Mouse (Mus musculus) heart, embryonic 14.5 days (tissue): ENCODE data around the gene Gga2. TPM values are rescaled to one million over a fixed set of nuclear protein-coding genes. Genes with fewer than 3 reads are reported as not detected.

Source experiments
- ATAC-seq: fragments of 200-750 bp; cut with Nextera tagmentation; 2 replicates; pipeline ENCODE4 v1.8.0; 2017; ENCODE audit warnings: low read depth, moderate TSS enrichment; ENCODE audit not compliant: insufficient number of reproducible peaks, insufficient read depth, low FRiP score
- H3K27ac ChIP-seq, 2 experiments: fragments of 200-500 bp in 1 of 2; fragments of 300-500 bp in 1 of 2; sonication (generic) in 1 of 2; replicated peaks in 1 of 2; 2 replicates each; pipeline ENCODE4 v1.5.1; 2012 to 2014; ENCODE audit warnings: low read depth in 2 of 2, low read length in 2 of 2, control low read depth in 1 of 2, mild to moderate bottlenecking in 1 of 2, mixed read lengths in 1 of 2; ENCODE audit not compliant: control insufficient read depth in 1 of 2, insufficient read depth in 1 of 2
- H3K27me3 ChIP-seq: fragments of 300-500 bp; sonication (generic); 2 replicates; pipeline ENCODE4 v1.6.1; 2014; ENCODE audit warnings: mild to moderate bottlenecking, low read length, control low read depth; ENCODE audit not compliant: control insufficient read depth, insufficient read depth
- H3K36me3 ChIP-seq: fragments of 300-500 bp; sonication (generic); 2 replicates; pipeline ENCODE4 v1.6.1; 2014; ENCODE audit warnings: mild to moderate bottlenecking, control low read depth, low read length, mixed read lengths; ENCODE audit not compliant: control insufficient read depth, insufficient read depth
- H3K4me1 ChIP-seq, 2 experiments: fragments of 200-500 bp in 1 of 2; fragments of 300-500 bp in 1 of 2; sonication (generic) in 1 of 2; 2 replicates each; pipeline ENCODE4 v1.6.1; 2012 to 2014; ENCODE audit warnings: low read length in 2 of 2, control low read depth in 1 of 2, mixed read lengths in 1 of 2; ENCODE audit not compliant: control insufficient read depth in 2 of 2, insufficient read depth in 2 of 2
- H3K4me2 ChIP-seq: fragments of 300-500 bp; sonication (generic); 2 replicates; pipeline ENCODE4 v1.6.1; 2014; ENCODE audit warnings: mild to moderate bottlenecking, low read length
- H3K4me3 ChIP-seq, 2 experiments: fragments of 200-500 bp in 1 of 2; fragments of 300-500 bp in 1 of 2; sonication (generic) in 1 of 2; 2 replicates each; pipeline ENCODE4 v1.5.1; 2012 to 2014; ENCODE audit warnings: low read length in 2 of 2, mild to moderate bottlenecking in 2 of 2, control low read depth in 1 of 2, low read depth in 1 of 2, moderate library complexity in 1 of 2; ENCODE audit not compliant: control insufficient read depth in 1 of 2, insufficient read depth in 1 of 2
- H3K9ac ChIP-seq: fragments of 300-500 bp; sonication (generic); 2 replicates; pipeline ENCODE4 v1.6.1; 2014; ENCODE audit warnings: mild to moderate bottlenecking, low read length
- H3K9me3 ChIP-seq: fragments of 300-500 bp; sonication (generic); 2 replicates; pipeline ENCODE4 v1.6.1; 2016; ENCODE audit warnings: low read length, control low read depth; ENCODE audit not compliant: control insufficient read depth
- WGBS: fragments of 180-500 bp; shearing (Covaris S2); extraction: QIAGEN DNeasy Blood & Tissue Kit; methylation state at CpG from one replicate; pipeline ENCODE4 v1.1.7; 2014; 5-methylcytosine and 5-hydroxymethylcytosine counted together
- polyA plus RNA-seq: library from polyadenylated mRNA; unstranded; fragments of >200 nt; fragmentation: Nextera tagmentation; extraction: Ambion mirVana; gene quantifications from 2 replicates; pipeline ENCODE4 v1.2.1, GENCODE M21; 2014

Gga2 gene
- polyA plus RNA-seq, 1 experiment from 2014 or later = 66.3 TPM

DNA sequence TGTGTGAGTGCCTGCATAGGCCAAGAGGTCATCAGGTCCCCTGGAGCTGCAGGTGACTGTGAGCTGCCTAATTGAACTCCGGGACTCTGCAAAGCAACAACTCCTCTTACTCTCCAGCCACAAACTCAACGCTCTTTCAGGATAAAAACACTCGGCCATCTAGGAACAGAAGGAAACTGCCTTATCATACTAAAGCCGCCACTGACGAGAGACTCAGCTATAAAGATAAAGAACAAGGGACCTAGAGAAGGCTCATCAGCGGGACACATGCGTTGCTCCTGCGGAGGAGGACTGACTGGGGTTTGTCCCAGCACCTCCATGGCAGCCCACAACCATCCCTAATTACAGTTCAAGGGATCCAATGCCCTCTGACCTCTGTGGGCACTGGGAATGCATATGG, 52.8 kb downstream of the Gga2 start:
- H3K27me3 ChIP-seq = no peaks in the 10 kb centered on the region
- 26% methylated on average over 8 of the region's 8 CpGs for WGBS
- no peak overlapping the region for H3K9ac ChIP-seq
- peaks cover 4% of the 10 kb centered on the region; the same call in 1 of the 2 replicates for H3K9me3 ChIP-seq
- peaks cover 35% of the 10 kb centered on the region for H3K36me3 ChIP-seq
- ATAC-seq = no peak
- H3K4me1 ChIP-seq = no peaks in the 10 kb centered on the region; a peak in 1 of 4 replicates
- H3K4me3 ChIP-seq = no peak overlapping the region
- no peak overlapping the region for H3K4me2 ChIP-seq
- H3K27ac ChIP-seq = no peak overlapping the region

- WGBS = 80% methylated on average over 7 of the region's 7 CpGs
- peaks cover 4% of the 10 kb centered on the region; the same call in 1 of the 2 replicates for H3K9me3 ChIP-seq
- H3K4me3 ChIP-seq = no peak overlapping the region
- H3K9ac ChIP-seq = no peak overlapping the region
- H3K36me3 ChIP-seq = peaks cover 42% of the 10 kb centered on the region
- H3K4me1 ChIP-seq = no peaks in the 10 kb centered on the region; a peak in 1 of 4 replicates
- no peak overlapping the region for H3K4me2 ChIP-seq
- H3K27me3 ChIP-seq = no peaks in the 10 kb centered on the region
- no peak overlapping the region for H3K27ac ChIP-seq
- ATAC-seq = no peak
These were observed 54.9 kb downstream of the Gga2 start for GRCm38 (mm10) chr7:121966169-121966568.

- Histone ChIP-seq H3K27ac (no peak overlapping the region), H3K9me3 (peaks cover 4% of the 10 kb centered on the region; the same call in 1 of the 2 replicates), H3K4me3 (no peak overlapping the region), H3K27me3 (no peaks in the 10 kb centered on the region), H3K4me2 (no peak overlapping the region), H3K4me1 (no peaks in the 10 kb centered on the region; a peak in 1 of 4 replicates), H3K36me3 (peaks cover 24% of the 10 kb centered on the region), H3K9ac (no peak overlapping the region)
- ATAC-seq = no peak
- 57% methylated on average over 6 of the region's 6 CpGs for WGBS
These were observed 57.1 kb downstream of the Gga2 start for GRCm38 (mm10) chr7:121963883-121964398.

GRCm38 (mm10) chr7:121962571-121962959, 58.5 kb downstream of the Gga2 start:
- no peaks in the 10 kb centered on the region for H3K27me3 ChIP-seq
- H3K4me2 ChIP-seq = no peak overlapping the region
- WGBS = 74% methylated on average over 3 of the region's 3 CpGs
- no peak overlapping the region for H3K4me3 ChIP-seq
- H3K4me1 ChIP-seq = no peaks in the 10 kb centered on the region
- peaks cover 24% of the 10 kb centered on the region for H3K36me3 ChIP-seq
- peaks cover 4% of the 10 kb centered on the region; the same call in 1 of the 2 replicates for H3K9me3 ChIP-seq
- no peak overlapping the region for H3K27ac ChIP-seq
- H3K9ac ChIP-seq = no peak overlapping the region
- ATAC-seq = no peak

GRCm38 (mm10) chr7:121961913-121962570, 59.0 kb downstream of the Gga2 start:
- Histone ChIP-seq H3K27me3 (no peaks in the 10 kb centered on the region), H3K27ac (no peak overlapping the region), H3K4me1 (no peaks in the 10 kb centered on the region), H3K36me3 (peaks cover 24% of the 10 kb centered on the region), H3K9ac (no peak overlapping the region), H3K9me3 (peaks cover 4% of the 10 kb centered on the region; the same call in 1 of the 2 replicates), H3K4me3 (no peak overlapping the region), H3K4me2 (no peak overlapping the region)
- WGBS = 75% methylated on average over 7 of the region's 7 CpGs
- ATAC-seq = no peak

- Histone ChIP-seq H3K4me3 (no peak overlapping the region), H3K36me3 (peaks cover 27% of the 10 kb centered on the region), H3K4me2 (no peak overlapping the region), H3K27me3 (no peaks in the 10 kb centered on the region), H3K4me1 (no peaks in the 10 kb centered on the region), H3K9ac (no peak overlapping the region), H3K9me3 (no peaks in the 10 kb centered on the region), H3K27ac (no peak overlapping the region)
- no peak for ATAC-seq
- WGBS = 84% methylated on average over 12 of the region's 12 CpGs
These were observed 65.2 kb downstream of the Gga2 start for GRCm38 (mm10) chr7:121955802-121956201.

- H3K27me3 ChIP-seq = no peaks in the 10 kb centered on the region
- H3K9me3 ChIP-seq = no peaks in the 10 kb centered on the region
- H3K27ac ChIP-seq = no peak overlapping the region
- H3K4me3 ChIP-seq = no peak overlapping the region
- no peaks in the 10 kb centered on the region for H3K4me1 ChIP-seq
- WGBS = 88% methylated on average over 11 of the region's 11 CpGs
- ATAC-seq = no peak
- no peak overlapping the region for H3K9ac ChIP-seq
- peaks cover 29% of the 10 kb centered on the region for H3K36me3 ChIP-seq
- H3K4me2 ChIP-seq = no peak overlapping the region
These were observed 65.9 kb downstream of the Gga2 start for GRCm38 (mm10) chr7:121954891-121955669.
